Mouse (Mus musculus) forelimb bud, embryonic 11.5 days (tissue): ENCODE measurements around the gene Pnma1.

Experiments
- DNase-seq: peaks from one replicate; pipeline ENCODE4 v3.0.0-alpha.2; 2012; ENCODE audit warnings: low read depth, low spot score

The Pnma1 gene

DNA sequence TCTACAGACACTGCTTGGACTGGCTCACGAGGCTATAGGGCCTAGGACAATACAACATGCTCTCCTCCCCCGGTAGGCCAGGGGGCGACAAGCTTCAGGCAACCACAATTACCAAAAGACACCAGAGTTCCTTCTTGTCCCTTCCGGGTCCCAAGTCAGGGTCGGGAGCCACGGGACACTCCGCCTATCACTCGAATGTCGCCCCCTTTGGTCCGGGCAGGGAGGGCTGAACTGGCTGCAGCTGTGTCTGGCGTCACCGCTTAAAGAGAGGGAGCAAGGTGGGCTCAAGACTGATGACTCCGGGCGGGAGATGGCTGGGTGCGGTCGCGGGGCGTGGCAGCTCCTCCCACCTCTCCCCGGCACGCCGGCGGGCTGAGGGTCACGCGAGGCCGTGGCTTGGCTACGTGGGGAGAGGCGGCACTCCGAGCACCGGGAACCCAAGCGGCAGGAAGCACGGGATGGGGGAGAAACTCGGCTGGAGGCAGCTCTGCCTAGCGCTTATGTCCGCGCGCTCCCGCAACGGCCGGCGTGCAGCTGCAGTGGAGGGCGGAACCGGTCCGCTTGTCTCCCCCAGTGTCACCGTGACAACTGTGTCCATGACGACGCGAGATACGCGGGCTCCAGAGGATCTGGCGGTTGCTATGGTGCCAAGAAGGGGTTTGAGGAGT is at the start of gene Pnma1:
TSS of gene Pnma1 (minus strand) at position 536 of the 668 bp plus-strand sequence.
- peak; percentile 70 for DNase-seq

DNA sequence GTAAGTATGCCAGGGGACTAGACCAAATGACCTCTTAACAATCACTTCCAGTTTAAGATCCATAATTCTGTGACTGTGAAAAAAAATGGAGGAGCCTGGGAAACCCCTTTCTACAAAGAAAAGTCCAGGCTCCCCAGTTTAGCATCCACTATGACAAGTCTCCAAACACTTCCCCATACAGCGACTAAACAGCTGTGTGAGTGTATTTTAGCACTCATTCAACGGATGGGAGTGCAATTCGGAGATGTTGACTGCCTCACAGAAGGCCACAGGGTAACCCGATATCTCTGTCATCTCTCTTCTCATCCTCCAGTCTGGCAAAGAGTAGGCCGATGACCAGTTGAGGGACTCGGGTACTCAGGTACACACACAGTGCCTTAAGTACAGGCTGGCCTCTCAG is 46.9 kb upstream of the Pnma1 start:
- DNase-seq = no peak

GRCm38 (mm10) chr12:84194400-84195109 is 46.3 kb upstream of the Pnma1 start:
- DNase-seq = no peak

DNA sequence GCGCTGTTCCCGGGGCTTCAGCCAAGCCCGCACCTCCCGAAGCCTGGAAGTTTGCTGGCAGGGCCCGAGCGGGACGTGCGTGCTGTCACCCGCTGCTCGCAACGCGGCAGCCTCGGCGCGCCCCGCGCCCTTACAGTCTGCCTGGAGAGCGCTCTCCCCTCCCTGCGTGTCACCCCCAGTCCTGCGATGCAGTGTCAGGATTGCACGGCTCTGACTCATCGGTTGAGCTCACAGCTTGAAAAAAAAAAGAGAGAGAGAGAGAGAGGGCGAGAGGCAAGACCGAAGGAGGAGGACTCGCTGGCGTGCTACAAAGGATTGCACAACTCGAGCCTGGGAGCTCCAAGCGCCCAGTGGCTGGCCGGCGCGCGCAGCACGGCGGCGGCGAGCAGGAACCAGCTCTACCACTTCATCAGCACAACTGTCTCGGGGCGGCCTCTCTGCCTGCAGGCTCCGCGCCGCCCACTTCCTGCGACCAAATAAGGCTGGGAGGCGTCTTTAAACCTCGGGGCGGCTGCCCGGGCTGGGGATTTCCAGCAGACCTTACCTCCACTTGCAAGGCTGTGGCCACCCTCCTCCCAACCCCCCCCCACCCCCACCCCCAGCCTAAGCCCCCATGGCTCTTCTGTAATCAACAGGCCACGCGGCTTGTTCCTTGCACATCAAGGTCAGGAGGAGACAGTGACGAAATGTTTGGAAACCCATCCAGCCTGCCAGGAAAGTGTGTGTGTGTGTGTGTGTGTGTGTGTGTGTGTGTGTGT is 45.5 kb upstream of the Pnma1 start:
- peak; percentile 91 for DNase-seq

DNA sequence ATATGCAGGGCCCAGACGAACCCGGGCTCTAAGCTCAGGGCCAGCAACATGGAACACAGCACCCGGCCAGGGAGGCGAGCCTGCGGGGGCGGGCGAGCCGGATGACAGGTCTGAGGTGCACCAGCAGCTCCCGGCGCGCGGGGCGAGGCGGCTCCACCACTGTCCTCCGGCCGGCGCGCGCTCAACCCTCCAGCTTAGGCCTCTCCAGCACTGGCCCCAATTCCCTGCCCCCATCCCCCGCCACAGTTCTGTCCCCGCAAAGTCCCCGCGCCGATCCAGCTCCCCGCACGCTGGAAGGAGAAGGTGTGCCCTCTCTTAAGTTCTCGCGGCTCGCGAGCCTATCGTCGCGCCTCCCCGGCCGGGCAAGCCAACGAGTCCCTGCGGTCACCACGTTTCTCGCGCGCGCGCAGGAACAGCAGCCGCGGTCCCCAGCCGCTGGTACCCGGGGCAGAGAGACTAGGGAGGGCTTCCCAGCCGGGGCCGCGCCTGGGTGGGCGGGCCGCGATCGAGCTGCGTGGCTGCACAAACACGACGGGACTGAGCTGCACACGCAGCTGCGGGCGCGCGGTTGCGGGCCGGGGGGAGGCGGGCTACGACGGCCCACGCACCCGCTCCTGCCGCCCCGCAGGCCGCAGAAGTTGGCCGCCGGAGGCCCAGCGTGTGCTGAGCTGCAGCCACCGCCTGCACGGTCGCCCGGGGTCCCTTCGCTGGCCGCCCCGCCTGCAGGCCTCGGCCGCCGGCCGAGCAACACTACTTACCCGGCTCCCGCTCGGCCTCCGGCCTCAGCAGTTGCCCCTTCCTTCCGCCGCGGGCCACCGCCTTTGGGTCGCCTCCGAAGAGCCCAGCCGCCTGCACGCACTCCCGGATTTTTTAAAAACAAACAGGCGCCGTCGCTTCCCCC is 44.7 kb upstream of the Pnma1 start:
- no peak for DNase-seq

- DNase-seq = no peak
Observed at GRCm38 (mm10) chr12:84192280-84192679, 44.0 kb upstream of the Pnma1 start.

DNA sequence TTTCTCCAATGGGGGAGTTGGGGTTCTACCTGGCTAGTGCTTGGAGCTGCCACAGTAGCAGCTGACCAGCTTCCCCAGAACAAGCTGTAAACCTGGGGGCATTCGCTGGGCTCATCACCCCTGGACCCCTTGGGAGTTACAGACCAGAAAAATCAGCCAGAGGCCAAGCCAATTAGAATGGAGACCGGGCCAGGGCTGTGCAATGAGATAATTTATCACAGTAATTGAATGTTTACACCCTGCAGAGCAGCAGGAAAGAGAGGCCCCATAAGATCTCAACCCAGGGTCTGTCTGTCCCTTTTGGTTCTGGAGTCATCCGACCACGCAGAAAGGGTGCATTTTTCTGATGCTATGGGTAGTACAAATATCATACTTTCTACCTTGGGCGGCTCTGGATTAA is 43.5 kb upstream of the Pnma1 start:
- no peak for DNase-seq

DNA sequence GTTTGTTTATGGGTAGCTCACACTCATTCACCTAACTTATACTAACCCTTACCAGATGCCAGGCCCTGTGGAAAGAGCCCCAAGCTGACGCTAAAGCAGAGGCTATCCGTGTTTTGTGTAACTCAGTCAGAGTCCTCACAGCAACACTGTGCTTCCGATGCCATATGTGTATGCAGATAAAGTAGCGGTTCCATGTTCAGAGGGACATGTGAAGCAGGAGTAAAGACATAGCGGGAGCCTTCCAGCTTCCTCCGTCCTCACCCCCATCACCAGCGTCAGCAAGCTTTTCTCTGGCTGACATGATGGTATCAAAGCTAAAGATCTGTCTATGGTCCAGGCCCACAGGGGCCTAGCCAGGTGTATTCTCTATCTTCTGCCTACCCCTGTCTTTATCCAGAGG is 42.9 kb upstream of the Pnma1 start:
- no peak for DNase-seq

DNA sequence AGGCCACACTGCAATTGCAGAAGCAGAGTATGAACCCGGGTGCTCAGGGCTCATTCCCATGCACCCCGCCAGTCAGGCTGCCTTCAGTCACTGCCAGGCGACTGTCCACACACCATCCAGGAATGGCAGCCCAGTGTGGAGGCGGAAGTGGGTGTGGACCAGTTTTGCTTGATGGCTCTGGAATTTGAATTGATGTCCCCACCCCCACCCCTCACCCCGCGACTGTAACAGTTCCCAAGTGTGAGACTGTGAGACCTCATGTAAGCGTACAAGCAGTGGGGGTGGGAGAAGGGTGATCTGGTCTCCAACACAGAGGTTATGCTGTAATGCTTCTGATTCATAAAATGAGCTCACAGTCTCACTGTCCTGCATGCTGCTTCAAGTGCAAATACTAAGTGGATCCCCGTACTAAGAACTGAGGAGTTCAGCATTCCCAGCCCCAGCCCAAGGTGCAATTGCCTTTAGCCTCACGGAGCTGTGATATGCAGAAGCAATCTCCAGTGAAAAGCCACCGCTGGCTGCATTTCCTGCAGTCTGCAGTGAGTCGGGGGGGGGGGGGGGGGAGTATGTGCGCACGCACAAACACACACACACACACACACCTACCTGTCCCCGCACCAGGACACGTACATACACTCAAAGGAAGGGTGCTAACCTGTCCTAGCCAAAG is 42.0 kb upstream of the Pnma1 start:
- DNase-seq = no peak

DNA sequence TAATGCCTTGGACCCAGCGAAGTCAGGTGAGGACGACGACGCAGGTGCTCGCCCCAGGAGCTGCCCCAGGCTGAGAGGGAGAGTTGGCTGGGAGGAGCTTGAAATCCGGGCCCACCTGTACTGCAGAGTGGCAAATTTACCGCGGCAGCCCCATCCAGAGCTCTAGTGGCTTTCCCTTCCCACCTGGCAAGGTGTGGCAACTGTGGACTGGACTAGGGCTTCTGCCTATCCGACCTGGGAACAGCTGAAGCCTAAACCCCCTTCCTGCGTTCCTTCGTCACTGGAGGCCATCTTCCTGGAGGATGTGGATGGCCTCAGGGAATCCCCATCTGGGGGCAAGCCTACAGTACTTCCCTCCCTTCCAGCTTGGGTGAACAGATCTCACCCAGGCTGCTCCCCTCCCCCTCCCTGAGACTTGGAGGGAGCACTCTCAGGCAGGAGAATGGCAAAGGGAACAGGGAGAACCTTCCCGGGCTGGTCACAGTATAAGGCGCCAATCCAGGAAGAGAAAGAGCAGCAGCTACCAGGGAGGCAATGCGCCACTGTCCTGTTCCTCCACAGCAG is 40.7 kb upstream of the Pnma1 start:
- no peak for DNase-seq

- no peak for DNase-seq
Observed at GRCm38 (mm10) chr12:84187752-84188601, 39.7 kb upstream of the Pnma1 start.

- no peak for DNase-seq
Observed at GRCm38 (mm10) chr12:84186950-84187349, 38.7 kb upstream of the Pnma1 start.

DNA sequence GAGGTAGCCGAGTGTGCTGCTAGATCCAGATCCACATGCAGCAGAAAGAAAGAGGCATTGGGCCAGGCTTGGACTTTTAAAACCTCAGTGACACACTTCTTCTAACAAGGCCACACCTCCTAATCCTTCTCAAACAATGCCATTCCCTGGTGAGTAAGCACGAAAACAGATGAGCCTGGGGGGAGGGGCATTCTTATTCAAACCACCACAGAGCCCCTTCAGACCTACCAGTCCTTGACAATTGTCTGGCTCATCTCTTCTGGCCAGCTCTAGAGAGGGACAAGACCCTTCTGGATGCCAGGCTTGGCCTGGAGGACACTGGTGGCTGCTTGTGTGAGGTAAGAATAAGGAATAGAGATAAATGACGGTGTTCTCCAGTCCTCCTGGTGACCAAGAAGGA is 38.2 kb upstream of the Pnma1 start:
- no peak for DNase-seq

GRCm38 (mm10) chr12:84185547-84185946 is 37.3 kb upstream of the Pnma1 start:
- DNase-seq = no peak

GRCm38 (mm10) chr12:84184979-84185378 is 36.7 kb upstream of the Pnma1 start:
- no peak for DNase-seq

GRCm38 (mm10) chr12:84181999-84182398 is 33.7 kb upstream of the Pnma1 start:
- no peak for DNase-seq

- DNase-seq = no peak
Observed at GRCm38 (mm10) chr12:84180701-84181435, 32.6 kb upstream of the Pnma1 start.

- no peak for DNase-seq
Observed at GRCm38 (mm10) chr12:84180090-84180489, 31.8 kb upstream of the Pnma1 start.
